Mouse (Mus musculus): Measurements from ENCODE around the gene Ndufs3.

Ndufs3 gene

GRCm38 (mm10) chr2:90847681-90848050 is 57.0 kb downstream of the Ndufs3 start:
- no peak for DNase-seq

- DNase-seq, result peak; percentile 98
Observed at GRCm38 (mm10) chr2:90846955-90847680, 57.5 kb downstream of the Ndufs3 start, which contains the start of gene Mtch2. Gene Mtch2 (plus strand): TSS chr2:90847155.

GRCm38 (mm10) chr2:90846597-90846954 is 58.1 kb downstream of the Ndufs3 start:
- DNase-seq, result no peak

- no peak for DNase-seq
Observed at GRCm38 (mm10) chr2:90846171-90846570, 58.5 kb downstream of the Ndufs3 start.

GRCm38 (mm10) chr2:90845234-90845633 is 59.4 kb downstream of the Ndufs3 start:
- no peak for DNase-seq

Measured in right cerebral cortex, adult 18-20 months (tissue).